Mouse (Mus musculus) stomach, postnatal 0 days (tissue): Measurements from ENCODE around the gene Rin2. TPM values are rescaled to one million over a fixed set of nuclear protein-coding genes. Genes with fewer than 3 reads are reported as not detected.
A peak's percentile ranks its signal among the peaks of the same experiment; 100 is the strongest.

ENCODE experiments used
- ATAC-seq: fragments of 200-750 bp; cut with Nextera tagmentation; 2 replicates; pipeline ENCODE4 v1.8.0; 2017; ENCODE audit not compliant: low FRiP score, low TSS enrichment
- DNase-seq: peaks from one replicate; pipeline ENCODE4 v3.0.0-alpha.2; 2016; ENCODE audit warnings: low spot score
- H3K27ac ChIP-seq: fragments of 300-500 bp; sonication (generic); replicated peaks from 2 replicates; pipeline ENCODE4 v1.5.1; 2014; ENCODE audit warnings: mild to moderate bottlenecking, control low read depth
- H3K27me3 ChIP-seq: fragments of 300-500 bp; sonication (generic); 2 replicates; pipeline ENCODE4 v1.6.1; 2014; ENCODE audit warnings: low read length; ENCODE audit not compliant: control insufficient read depth, insufficient read depth
- H3K36me3 ChIP-seq: fragments of 300-500 bp; sonication (generic); 2 replicates; pipeline ENCODE4 v1.6.1; 2014; ENCODE audit warnings: low read length, mixed read lengths; ENCODE audit not compliant: control insufficient read depth, insufficient read depth
- H3K4me1 ChIP-seq: fragments of 300-500 bp; sonication (generic); replicated peaks from 2 replicates; pipeline ENCODE4 v1.6.1; 2014; ENCODE audit warnings: antibody characterized with exemption; ENCODE audit not compliant: control insufficient read depth, insufficient read depth
- H3K4me2 ChIP-seq: fragments of 300-500 bp; sonication (generic); replicated peaks from 2 replicates; pipeline ENCODE4 v1.6.1; 2014; ENCODE audit warnings: low read depth, mild to moderate bottlenecking, control low read depth, moderate library complexity
- H3K4me3 ChIP-seq: fragments of 300-500 bp; sonication (generic); 2 replicates; pipeline ENCODE4 v1.5.1; 2014; ENCODE audit warnings: low read depth, low read length, control low read depth
- H3K9ac ChIP-seq: fragments of 300-500 bp; sonication (generic); 2 replicates; pipeline ENCODE4 v1.6.1; 2014; ENCODE audit warnings: mild to moderate bottlenecking, low read length, control low read depth, mixed read lengths
- H3K9me3 ChIP-seq: fragments of 300-500 bp; sonication (generic); 2 replicates; pipeline ENCODE4 v1.6.1; 2016; ENCODE audit warnings: low read length; ENCODE audit not compliant: control insufficient read depth
- CTCF ChIP-seq: IDR thresholded peaks from 2 replicates; pipeline ENCODE4 v1.5.1; 2016; ENCODE audit warnings: antibody characterized with exemption, low read depth, mild to moderate bottlenecking, moderate library complexity
- EP300 ChIP-seq: optimal IDR thresholded peaks from 2 replicates; pipeline ENCODE3; 2016; ENCODE audit warnings: antibody characterized with exemption
- WGBS: fragments of 180-500 bp; shearing (Covaris S2); extraction: QIAGEN DNeasy Blood & Tissue Kit; methylation state at CpG from one replicate; pipeline ENCODE4 v1.1.7; 2014; 5-methylcytosine and 5-hydroxymethylcytosine counted together
- polyA plus RNA-seq: library from polyadenylated mRNA; unstranded; fragments of >200 nt; fragmentation: Nextera tagmentation; extraction: Ambion mirVana; gene quantifications from 2 replicates; pipeline ENCODE4 v1.2.1, GENCODE M21; 2015

The Rin2 gene
- polyA plus RNA-seq, 1 experiment from 2014 or later, result 22.2 TPM

- no peak overlapping the region for H3K4me3 ChIP-seq
- no peaks in the 10 kb centered on the region for H3K9me3 ChIP-seq
- H3K4me2 ChIP-seq, result no peak overlapping the region
- H3K4me1 ChIP-seq, result peaks cover 9% of the 10 kb centered on the region
- ATAC-seq (no peak), DNase-seq (no peak)
- 40% methylated on average over 2 of the region's 2 CpGs for WGBS
- H3K27me3 ChIP-seq, result no peaks in the 10 kb centered on the region
- no peak overlapping the region for H3K9ac ChIP-seq
- TF ChIP-seq EP300, result no peak
- H3K36me3 ChIP-seq, result no peaks in the 10 kb centered on the region
- H3K27ac ChIP-seq, result peak overlapping the region; percentile 70; the same call in 1 of the 2 replicates
Observed at GRCm38 (mm10) chr2:145680141-145680540, 5.1 kb downstream of the Rin2 start.

- WGBS, result 53% methylated on average over 9 of the region's 9 CpGs
- no peaks in the 10 kb centered on the region for H3K27me3 ChIP-seq
- peak; percentile 31 for DNase-seq
- H3K4me3 ChIP-seq, result no peak overlapping the region
- peak overlapping the region; percentile 17; the same call in 1 of the 2 replicates for H3K4me2 ChIP-seq
- H3K4me1 ChIP-seq, result peaks cover 9% of the 10 kb centered on the region
- H3K9me3 ChIP-seq, result no peaks in the 10 kb centered on the region
- peak overlapping the region; percentile 70 for H3K27ac ChIP-seq
- H3K9ac ChIP-seq, result no peak overlapping the region
- no peaks in the 10 kb centered on the region for H3K36me3 ChIP-seq
- ATAC-seq, result peak; percentile 77
- TF ChIP-seq EP300 (no peak), CTCF (peak; percentile 50)
Observed at GRCm38 (mm10) chr2:145680762-145681161, 5.7 kb downstream of the Rin2 start.

- Histone ChIP-seq H3K9ac (no peak overlapping the region), H3K4me2 (no peak overlapping the region), H3K4me1 (peaks cover 9% of the 10 kb centered on the region), H3K9me3 (no peaks in the 10 kb centered on the region), H3K4me3 (no peak overlapping the region), H3K27ac (peak overlapping the region; percentile 70; the same call in 1 of the 2 replicates), H3K36me3 (no peaks in the 10 kb centered on the region), H3K27me3 (no peaks in the 10 kb centered on the region)
- TF ChIP-seq EP300 (no peak), CTCF (no peak)
- 57% methylated on average over 4 of the region's 4 CpGs for WGBS
- ATAC-seq, result no peak
- no peak for DNase-seq
Observed at GRCm38 (mm10) chr2:145681626-145682025, 6.6 kb downstream of the Rin2 start.

GRCm38 (mm10) chr2:145682924-145683323 lies 7.9 kb downstream of the Rin2 start:
- TF ChIP-seq CTCF, result no peak
- TF ChIP-seq EP300, result no peak
- ATAC-seq (no peak), DNase-seq (no peak)
- H3K4me3 ChIP-seq, result no peak overlapping the region
- H3K9me3 ChIP-seq, result no peaks in the 10 kb centered on the region
- no peak overlapping the region for H3K4me2 ChIP-seq
- H3K4me1 ChIP-seq, result peaks cover 9% of the 10 kb centered on the region
- H3K36me3 ChIP-seq, result no peaks in the 10 kb centered on the region
- whole genome bisulfite sequencing, result 28% methylated on average over 3 of the region's 3 CpGs
- no peak overlapping the region for H3K9ac ChIP-seq
- H3K27ac ChIP-seq, result no peak overlapping the region
- H3K27me3 ChIP-seq, result no peaks in the 10 kb centered on the region

GRCm38 (mm10) chr2:145683536-145683935 lies 8.5 kb downstream of the Rin2 start:
- peak overlapping the region; percentile 49; the same call in 1 of the 2 replicates for H3K27ac ChIP-seq
- DNase-seq, result peak; percentile 45

GRCm38 (mm10) chr2:145684151-145684550 lies 9.1 kb downstream of the Rin2 start:
- H3K27ac ChIP-seq, result no peak overlapping the region
- no peak for ATAC-seq
- no peaks in the 10 kb centered on the region for H3K27me3 ChIP-seq
- WGBS, result 56% methylated on average over 1 of the region's 1 CpGs
- no peaks in the 10 kb centered on the region for H3K9me3 ChIP-seq
- H3K9ac ChIP-seq, result no peak overlapping the region
- H3K4me3 ChIP-seq, result no peak overlapping the region
- TF ChIP-seq CTCF (no peak), EP300 (no peak)
- no peaks in the 10 kb centered on the region for H3K36me3 ChIP-seq
- no peak overlapping the region for H3K4me2 ChIP-seq
- no peak for DNase-seq
- peaks cover 9% of the 10 kb centered on the region for H3K4me1 ChIP-seq

More at GRCm38 (mm10) chr2:145683536-145683935, 8.5 kb downstream of the Rin2 start:
- TF ChIP-seq CTCF (no peak), EP300 (no peak)
- ATAC-seq, result 0 out of 2 replicates have a peak, but pooled peaks have one; percentile 35
- no peaks in the 10 kb centered on the region for H3K36me3 ChIP-seq
- H3K4me1 ChIP-seq, result peaks cover 9% of the 10 kb centered on the region
- H3K9ac ChIP-seq, result no peak overlapping the region
- WGBS, result 51% methylated on average over 3 of the region's 3 CpGs
- no peaks in the 10 kb centered on the region for H3K9me3 ChIP-seq
- H3K4me3 ChIP-seq, result no peak overlapping the region
- H3K27me3 ChIP-seq, result no peaks in the 10 kb centered on the region
- no peak overlapping the region for H3K4me2 ChIP-seq
